Mouse (Mus musculus) CH12F3 (cell line): ENCODE data around the gene Uba5.

ENCODE experiments used
- in situ Hi-C: fragments of 300-500 bp; cut with MboI; formaldehyde crosslinking; loops from 2 replicates; pipeline ENCODE4 v1.14.3; 2020; ENCODE audit warnings: low sequenced_read_pairs

The Uba5 gene

DNA sequence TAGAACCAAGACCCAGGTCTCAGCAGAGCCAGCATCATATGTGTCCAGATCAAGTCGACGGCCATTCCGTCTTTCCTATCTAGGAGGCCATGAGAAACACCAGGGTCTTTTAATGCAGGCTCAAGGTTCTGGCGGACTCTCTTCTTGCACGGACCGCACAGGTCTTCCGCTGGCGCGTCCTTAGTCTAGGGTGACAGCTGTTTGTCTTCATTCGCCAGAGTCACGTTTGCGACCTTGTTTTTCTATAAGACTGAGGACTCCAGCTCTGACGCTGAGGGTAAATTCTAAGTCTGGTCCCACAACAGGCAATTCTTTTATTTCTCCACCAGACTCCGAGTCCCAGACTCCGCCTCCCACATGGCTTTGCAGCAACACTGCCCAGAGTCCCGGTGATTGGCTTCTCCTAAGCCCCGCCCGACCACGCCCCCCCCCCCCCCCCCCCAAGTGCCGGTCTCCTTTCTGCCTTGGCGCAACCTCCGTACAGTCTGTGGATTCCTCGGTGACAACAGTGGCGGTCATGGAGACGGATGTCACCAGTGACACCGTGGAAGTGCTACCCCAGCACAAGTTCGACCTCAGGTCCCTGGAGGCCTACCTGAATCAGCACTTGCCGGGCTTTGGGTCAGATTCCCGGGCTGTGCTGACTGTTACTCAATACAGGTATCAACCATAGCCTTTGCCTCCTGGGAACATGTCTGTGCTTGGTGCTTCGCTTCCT lies 469 bp upstream of the Uba5 start, which contains the start of gene Acad11:
Acad11 (plus strand) TSS at position 134 of the 718 bp plus-strand sequence.
- in situ Hi-C loops: no loop called here

DNA sequence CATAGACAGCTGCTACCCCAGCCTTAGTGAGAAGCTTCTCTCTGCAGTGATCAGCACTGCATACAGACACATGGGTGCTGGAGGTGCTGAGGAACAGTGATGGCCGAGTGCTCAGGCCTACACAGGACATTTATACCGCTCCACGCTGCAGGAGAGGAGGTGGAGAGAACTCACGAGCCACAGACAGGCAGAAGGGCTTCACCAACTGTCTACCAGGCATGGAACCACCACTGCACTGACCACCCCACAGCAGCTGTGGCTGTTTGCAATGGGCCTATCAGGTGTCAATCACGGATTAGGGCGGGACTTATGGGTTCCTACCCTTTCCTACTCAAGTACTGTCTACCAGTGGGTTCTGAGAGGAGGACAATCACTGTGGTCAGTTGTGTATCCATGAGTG lies 11.9 kb downstream of the Uba5 start:
- in situ Hi-C loops: no loop called here

DNA sequence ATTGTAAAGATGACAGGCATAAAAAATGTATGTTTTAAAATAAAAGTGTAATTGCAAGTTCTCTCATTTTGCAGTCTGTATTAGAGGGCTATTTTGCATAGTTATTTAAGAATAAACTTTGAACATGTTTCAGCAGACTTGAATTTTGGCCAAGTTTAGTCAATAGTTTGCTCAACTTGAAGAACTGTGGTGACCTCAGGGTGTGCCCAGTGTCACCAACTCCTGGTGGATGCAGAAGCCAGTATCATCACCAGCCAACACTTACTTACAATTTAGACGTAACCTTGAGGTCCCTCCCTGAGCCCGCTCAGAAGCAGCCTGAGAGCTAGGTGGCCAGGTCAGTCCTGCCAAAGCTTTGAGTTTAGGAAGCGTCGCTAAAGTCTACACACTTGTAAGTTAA lies 19.3 kb downstream of the Uba5 start:
- in situ Hi-C loops: no loop called here

DNA sequence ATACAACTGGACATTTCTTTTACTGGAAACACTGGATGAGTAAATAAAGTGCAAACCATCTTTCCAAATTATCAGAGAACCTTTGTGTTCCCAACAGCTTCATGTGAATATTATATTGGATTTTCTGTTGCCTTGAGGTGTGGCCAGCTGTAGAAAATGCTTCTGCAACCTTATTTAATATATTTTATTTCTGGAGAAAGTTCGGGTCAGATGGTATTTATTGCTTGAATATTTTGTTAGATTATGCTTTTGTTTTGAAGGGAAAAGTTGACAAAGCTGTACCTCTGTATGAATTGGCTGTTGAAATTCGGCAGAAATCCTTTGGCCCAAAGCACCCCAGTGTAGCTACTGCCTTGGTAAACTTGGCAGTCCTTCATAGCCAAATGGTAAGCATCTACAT lies 22.6 kb downstream of the Uba5 start, which contains the start of gene Gm28305:
Gm28305 (plus strand) TSS at position 301 of the 400 bp plus-strand sequence.
- in situ Hi-C loops: no loop called here

DNA sequence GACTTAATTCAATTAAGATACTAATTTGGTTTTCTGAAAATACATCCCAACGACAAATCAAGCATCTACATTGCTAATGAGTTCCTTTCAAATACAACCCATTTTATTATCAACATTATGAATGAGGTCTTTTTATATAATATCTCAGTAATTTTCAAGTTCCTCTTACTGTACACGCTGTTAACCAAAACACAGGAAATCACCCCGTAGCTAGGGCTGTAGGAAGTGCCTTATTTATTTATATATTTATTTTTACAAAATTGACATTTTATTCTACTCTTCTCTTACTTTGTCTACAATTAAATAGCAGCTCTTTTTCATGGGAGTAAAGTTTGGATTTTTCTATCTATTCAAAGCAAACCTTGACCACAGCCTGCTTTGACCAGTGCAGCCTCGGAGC lies 23.2 kb downstream of the Uba5 start:
- in situ Hi-C loops: no loop called here

DNA sequence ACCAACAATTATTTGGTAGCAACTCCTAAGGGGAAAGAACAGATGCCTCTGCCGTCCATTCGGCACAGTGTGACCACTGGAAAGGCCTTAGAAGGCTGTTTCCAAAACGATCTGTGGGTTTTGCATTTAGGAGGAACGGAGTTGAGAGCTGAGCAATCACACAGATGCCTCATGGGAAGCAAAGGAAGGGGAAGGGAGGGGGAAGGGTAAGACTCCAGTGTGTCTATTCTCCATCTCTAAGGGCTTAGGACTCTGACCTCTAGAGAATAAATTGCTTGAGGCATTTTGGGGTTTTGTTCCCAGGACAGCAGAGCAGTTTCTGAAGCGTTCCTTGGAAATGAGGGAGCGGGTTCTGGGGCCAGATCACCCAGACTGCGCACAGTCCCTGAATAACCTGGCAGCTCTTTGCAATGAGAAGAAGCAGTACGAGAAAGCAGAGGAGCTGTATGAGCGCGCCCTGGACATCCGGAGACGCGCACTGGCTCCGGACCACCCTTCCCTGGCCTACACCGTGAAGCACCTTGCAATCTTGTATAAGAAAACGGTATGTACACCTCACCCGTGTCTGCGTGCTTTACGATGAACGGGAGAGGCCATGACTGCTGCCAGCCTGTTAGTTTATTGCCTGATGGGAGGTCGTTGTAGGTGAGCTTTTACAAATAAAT lies 23.8 kb downstream of the Uba5 start:
- in situ Hi-C loops: no loop called here

DNA sequence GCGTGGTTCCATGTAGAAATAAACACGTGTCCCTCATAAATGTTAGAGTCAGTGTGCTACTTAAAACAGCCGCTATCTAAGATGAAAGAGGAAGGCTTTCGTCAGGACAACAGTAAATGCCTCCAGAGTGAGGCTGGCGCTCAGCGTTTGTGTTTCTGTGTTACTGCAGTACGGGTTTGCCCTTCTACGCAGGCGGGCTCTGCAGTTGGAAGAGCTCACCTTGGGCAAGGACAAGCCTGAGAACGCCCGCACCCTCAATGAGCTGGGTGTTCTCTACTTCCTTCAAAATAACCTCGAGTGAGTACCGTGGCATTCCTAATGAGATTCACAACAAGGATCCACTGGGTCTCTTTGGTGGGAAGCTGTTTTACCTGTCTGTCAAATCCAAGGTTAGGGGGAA lies 24.7 kb downstream of the Uba5 start:
- in situ Hi-C loops: no loop called here

DNA sequence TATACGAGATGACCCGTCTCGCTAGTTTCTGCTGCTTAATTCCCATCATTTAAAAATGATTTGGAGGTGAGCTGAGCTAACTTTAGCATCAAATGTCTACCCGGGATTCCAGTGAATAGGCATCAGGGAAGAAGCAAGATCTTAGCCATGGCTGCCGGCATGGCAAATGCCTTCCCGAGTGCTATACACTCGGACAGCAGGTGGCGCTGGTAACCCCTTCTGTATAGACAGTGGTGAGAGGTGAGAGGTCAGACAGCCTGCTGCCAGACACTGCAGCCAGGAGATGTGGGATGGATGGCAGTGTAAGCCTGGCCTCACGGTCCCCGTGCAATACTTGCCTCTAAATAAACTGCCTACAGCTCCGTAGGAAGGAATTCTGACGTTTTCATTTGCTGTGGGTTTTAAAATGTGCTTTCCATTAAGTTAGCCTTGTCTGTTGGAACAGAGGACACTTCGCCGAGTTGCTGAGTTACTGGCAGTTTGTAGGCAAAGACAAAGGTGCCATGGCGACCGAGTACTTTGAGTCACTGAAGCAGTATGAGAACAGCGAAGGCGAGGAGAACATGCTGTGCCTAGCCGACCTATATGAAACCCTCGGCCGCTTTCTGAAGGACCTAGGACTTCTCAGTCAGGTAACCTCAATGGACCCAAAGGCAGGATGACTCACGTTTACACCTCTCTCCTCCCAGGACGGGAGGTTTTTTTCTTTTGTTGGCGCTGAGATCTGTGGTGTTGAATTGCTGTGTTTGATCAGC lies 27.5 kb downstream of the Uba5 start:
- in situ Hi-C loops: no loop called here

DNA sequence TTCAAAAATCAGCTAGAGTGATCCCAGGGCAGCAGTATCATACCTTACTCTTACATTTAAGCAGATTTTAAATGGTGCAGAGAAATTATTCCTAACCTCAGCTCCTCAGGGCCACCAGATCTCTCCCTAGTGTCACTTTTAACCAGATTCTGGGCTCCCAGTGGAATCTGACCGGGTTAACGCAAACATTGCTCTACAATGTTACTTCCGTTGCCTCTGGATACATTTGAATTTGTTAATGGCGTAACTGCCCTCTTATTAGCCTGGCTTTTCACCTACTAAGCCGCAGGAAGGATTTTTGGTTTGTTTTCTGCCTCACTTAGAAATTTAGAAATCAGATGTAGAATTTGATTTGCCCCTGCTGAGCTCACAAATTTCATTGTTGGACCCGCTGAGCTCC lies 28.2 kb downstream of the Uba5 start:
- in situ Hi-C loops: no loop called here

DNA sequence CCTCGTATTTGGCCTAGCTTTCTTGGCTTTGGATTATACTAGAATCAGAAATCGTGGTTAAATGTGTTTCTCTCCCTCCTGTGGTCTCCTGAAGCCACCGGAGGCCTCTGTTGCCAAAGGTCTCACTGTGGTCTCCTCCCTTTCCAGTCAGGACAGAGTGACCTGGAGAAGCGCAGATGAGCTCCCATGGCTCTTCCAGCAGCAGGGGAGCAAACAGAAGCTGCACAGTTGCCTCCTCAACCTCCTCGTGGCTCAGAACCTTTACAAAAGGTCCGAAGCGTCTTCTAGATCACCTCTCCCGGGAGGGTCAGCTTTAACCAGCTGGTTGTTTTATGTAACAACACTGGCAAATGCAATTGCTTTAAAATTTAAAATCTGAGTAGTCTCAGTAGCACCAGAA lies 28.7 kb downstream of the Uba5 start:
- in situ Hi-C loops: no loop called here

DNA sequence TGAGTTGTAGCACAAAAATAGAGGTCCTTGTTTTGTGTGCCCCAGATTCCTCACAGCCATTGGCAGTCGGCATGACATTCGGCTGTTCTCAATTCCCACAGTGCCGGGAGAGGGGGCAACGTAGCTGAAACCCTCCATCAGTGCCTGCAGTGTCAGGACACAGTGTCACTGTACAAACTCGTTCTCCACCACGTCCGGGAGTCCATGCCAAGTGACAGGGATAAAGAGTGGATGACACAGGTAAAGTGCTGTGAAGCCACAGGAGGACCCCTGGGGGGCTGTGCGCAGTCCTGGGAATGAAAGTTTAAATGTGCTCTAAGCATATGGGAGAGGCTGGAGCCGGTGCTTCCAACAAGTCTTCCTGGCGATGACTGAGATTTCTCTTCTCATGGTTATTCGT lies 33.1 kb downstream of the Uba5 start:
- in situ Hi-C loops: no loop called here

DNA sequence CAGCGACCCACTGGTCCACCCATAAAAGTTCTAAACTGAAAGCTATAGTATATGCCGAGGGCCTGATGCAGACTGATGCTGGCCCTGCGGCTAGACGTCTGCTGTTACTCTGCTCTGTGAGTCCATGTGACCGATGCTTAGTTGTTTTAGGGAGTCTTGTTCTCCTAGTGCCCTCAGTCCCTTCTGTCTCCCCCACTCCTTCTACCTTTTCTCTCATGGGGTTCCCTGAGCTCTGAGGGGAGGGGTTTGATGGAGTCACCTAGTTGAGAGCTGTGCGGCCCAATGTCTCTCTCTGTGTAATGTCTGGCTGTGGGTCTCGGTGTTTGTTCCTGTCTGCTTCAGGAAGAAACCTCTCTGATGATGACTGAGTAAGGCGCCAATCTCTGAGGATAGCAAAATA lies 35.7 kb downstream of the Uba5 start:
- in situ Hi-C loops: no loop called here

DNA sequence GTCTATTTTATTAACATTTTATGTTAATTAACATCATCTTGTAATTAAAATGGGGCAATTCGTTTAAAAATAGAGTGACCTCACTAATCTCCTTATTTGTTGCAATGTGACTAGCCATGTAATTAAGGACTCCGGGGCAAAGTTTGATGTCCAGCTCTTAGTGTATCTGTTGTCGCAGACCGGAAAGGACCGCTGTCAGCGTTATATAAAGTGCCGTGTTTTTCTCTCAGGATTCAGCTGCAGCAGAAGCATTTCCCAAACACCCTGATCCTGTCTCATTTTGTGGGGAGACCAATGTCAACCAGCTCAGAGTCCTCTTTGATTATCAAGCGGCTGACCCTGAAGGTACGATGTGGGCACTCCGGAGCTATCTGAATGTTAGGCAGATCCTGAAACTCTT lies 41.9 kb downstream of the Uba5 start:
- in situ Hi-C loops: no loop called here

DNA sequence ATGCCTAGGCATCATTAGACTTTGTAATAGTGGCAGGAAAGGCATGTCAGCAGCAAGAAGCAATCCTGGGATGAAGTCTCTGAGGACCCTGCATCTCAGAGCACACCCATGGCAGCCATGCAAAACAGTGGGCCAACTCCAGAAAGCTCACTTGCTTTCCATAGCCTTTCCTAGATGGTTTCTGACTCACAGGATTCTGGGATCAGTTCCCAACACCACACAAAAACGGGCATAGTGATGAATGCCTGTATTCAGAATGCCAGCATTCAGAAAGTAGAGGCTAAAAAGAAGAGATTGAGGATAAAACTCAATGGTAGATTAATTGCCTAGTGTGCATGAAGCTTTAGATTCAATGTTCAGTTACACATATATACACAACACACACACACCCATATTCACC lies 48.4 kb downstream of the Uba5 start:
- in situ Hi-C loops: no loop called here

DNA sequence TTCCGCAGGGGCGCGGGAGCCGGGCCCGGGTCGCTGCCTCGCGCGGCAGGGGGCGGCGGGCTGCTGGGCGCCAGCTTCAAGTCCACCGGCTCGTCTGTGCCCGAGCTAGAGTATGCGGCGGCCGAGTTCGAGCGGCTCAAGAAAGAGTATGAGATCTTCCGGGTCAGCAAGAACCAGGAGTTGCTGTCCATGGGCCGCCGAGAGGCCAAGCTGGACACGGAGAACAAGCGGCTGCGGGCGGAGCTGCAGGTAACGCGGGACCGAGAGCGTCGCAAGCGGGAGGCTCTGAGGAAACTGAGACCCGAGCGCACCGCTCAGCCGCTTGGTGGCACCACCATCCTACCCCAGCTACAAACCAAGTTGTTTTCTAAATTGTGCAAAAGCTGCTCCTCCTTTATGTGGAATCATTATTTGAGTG lies 60.0 kb downstream of the Uba5 start:
- in situ Hi-C loops: no loop called here

DNA sequence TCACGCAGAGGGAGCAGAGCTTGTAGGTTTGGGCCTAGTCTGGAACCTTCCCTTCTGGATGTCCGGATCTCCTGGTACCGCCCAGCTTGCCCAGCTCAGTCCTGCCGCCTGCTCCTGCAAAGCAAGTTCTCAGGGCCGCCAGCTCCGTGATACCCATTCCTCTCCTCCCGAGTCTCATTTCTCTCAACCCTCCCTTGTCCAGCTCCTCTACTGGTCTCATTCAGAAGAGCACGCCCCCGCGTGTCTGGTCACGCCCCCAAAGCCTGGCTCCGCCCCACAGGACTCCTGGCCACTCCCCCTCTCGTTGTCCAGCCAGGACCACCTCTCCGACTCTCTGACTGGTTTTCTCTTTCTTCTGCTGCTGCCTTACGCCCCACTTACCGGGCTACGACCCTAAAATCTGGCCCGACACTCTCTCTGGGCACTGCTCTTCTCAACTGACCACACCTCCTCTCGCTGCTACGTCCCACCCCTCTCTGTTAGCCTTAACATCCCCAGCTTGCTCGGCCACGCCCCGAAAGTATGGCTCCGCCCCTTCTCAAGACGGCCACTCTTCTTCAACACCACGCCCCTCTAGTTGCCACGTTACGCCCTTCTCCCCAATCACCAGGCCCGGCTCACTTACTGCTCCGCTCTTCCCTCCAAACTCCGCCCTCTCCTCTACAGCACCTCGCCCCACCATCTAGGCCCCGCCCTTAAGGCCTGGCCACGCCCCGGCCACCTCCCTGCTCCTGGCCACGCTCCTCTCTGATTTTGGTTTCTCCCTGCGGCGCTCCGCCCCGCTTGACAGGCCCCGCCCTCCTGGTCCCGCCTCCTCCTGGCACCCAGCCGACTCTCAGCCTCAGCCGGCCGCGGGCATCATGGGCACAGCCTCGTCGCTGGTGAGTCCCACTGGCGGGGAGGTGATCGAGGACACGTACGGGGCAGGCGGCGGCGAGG lies 60.7 kb downstream of the Uba5 start, which contains the start of gene Nphp3:
Nphp3 (plus strand) TSS at position 624 of the 939 bp plus-strand sequence.
- in situ Hi-C loops: no loop called here

DNA sequence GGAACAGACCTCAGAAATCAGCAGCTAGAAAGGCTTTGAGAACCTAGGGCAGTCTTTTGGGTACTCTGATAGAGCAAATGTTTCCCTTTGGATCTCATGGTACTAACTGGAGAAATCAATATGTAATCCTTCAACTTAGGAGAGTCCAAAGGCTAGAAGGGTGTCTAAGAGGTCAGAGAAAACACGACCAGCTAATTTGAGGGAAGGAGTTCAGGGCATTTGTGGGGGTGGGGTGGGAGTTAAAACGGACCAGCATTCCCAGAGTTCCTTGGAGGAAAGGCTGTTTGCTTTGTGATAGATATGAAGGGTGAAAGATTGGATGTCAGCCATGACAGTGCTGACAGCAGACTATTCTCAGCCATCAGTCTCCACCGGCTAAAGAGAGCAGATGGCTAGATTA lies 62.3 kb downstream of the Uba5 start:
- in situ Hi-C loops: no loop called here
